30 mouse cellular contexts compared by ENCODE assay signal in genomic region chr7:24280858-24281145, GRCm38 (mm10). TPM values are rescaled to one million over a fixed set of nuclear protein-coding genes. Genes with fewer than 3 reads are reported as not detected.
DNase-seq lines count a peak whose midpoint lies in the region; ATAC-seq and TF ChIP-seq lines count a peak whose summit lies in the region.
"Had no signal": no experiment of that assay in that cellular context is flagged by ENCODE, and none has a peak within 500 bp of the region (broad histone marks: within the 10 kb centered on the region; RNA-seq: fewer than 3 reads in every experiment).

No protein-coding gene starts in this region.

- no peaks in the 10 kb centered on the region for H3K9me3 ChIP-seq in hindbrain, embryonic 11.5 days (ENCODE audit: control insufficient read depth, low read length)
- no peaks in the 10 kb centered on the region for H3K9me3 ChIP-seq in hindbrain, postnatal 0 days (ENCODE audit: low read length)
- no peaks in the 10 kb centered on the region for H3K9me3 ChIP-seq in kidney, embryonic 14.5 days (ENCODE audit: control insufficient read depth, low read length)
- no peaks in the 10 kb centered on the region for H3K9me3 ChIP-seq in midbrain, embryonic 12.5 days
- H3K9me3 ChIP-seq in midbrain, embryonic 10.5 days (replicated peaks), result no peaks in the 10 kb centered on the region
- no peaks in the 10 kb centered on the region for H3K9me3 ChIP-seq in forebrain, embryonic 11.5 days (ENCODE audit: control insufficient read depth, low read length)
- H3K9me3 ChIP-seq: embryonic facial prominence, embryonic 15.5 days; forebrain, embryonic 13.5 days; hindbrain, embryonic 15.5 days; limb, embryonic 10.5 days; limb, embryonic 15.5 days; neural tube, embryonic 12.5 days had no signal

- ATAC-seq in hindbrain, embryonic 11.5 days (ENCODE audit: low FRiP score), result no peak
- no peak for ATAC-seq in hindbrain, postnatal 0 days
- ATAC-seq in kidney, embryonic 14.5 days (ENCODE audit: low FRiP score, low TSS enrichment), result no peak
- ATAC-seq in midbrain, embryonic 12.5 days (ENCODE audit: low FRiP score, low read depth), result peak; percentile 41; the same call in 1 of the 2 replicates
- ATAC-seq in forebrain, embryonic 11.5 days (replicated peaks; ENCODE audit: low FRiP score), result no peak
- ATAC-seq: forebrain, embryonic 13.5 days; intestine, embryonic 16.5 days had no signal

- no peak overlapping the region for H3K4me2 ChIP-seq in hindbrain, embryonic 11.5 days (replicated peaks; ENCODE audit: low read depth, low read length)
- no peak overlapping the region for H3K4me2 ChIP-seq in hindbrain, postnatal 0 days (ENCODE audit: low read depth, low read length)
- no peak overlapping the region for H3K4me2 ChIP-seq in kidney, embryonic 14.5 days (replicated peaks; ENCODE audit: low read depth, low read length)
- H3K4me2 ChIP-seq in midbrain, embryonic 12.5 days (replicated peaks), result no peak overlapping the region
- no peak overlapping the region for H3K4me2 ChIP-seq in forebrain, embryonic 11.5 days (ENCODE audit: low read depth, low read length, severe bottlenecking)
- H3K4me2 ChIP-seq: embryonic facial prominence, embryonic 15.5 days; forebrain, embryonic 13.5 days; hindbrain, embryonic 15.5 days; limb, embryonic 15.5 days; neural tube, embryonic 12.5 days had no signal

- H3K9ac ChIP-seq in hindbrain, embryonic 11.5 days (ENCODE audit: low read depth, low read length), result 0 out of 2 replicates have a peak overlapping the region, but pooled peaks have one; percentile 7
- no peak overlapping the region for H3K9ac ChIP-seq in hindbrain, postnatal 0 days (replicated peaks; ENCODE audit: low read length)
- no peak overlapping the region for H3K9ac ChIP-seq in kidney, embryonic 14.5 days (ENCODE audit: low read depth, low read length)
- H3K9ac ChIP-seq in midbrain, embryonic 12.5 days (replicated peaks), result 0 out of 2 replicates have a peak overlapping the region, but pooled peaks have one; percentile 15
- no peak overlapping the region; the same call in 1 of the 2 replicates for H3K9ac ChIP-seq in forebrain, embryonic 11.5 days (ENCODE audit: low read length)
- H3K9ac ChIP-seq: embryonic facial prominence, embryonic 15.5 days; forebrain, embryonic 13.5 days; hindbrain, embryonic 15.5 days; limb, embryonic 15.5 days; liver, embryonic 14.5 days; neural tube, embryonic 12.5 days had no signal

- H3K36me3 ChIP-seq in hindbrain, embryonic 11.5 days (ENCODE audit: control insufficient read depth, insufficient read depth, low read length), result no peaks in the 10 kb centered on the region
- H3K36me3 ChIP-seq in hindbrain, postnatal 0 days (ENCODE audit: insufficient read depth, low read length), result no peaks in the 10 kb centered on the region
- H3K36me3 ChIP-seq in kidney, adult 2 months (ENCODE audit: control insufficient read depth, insufficient read depth, low read length), result peaks cover 1% of the 10 kb centered on the region; the same call in 1 of the 2 replicates
- 0 out of 2 replicates have a peak, but pooled peaks cover 3% of the 10 kb centered on the region for H3K36me3 ChIP-seq in kidney, embryonic 14.5 days (ENCODE audit: control insufficient read depth, insufficient read depth, low read length)
- H3K36me3 ChIP-seq in midbrain, embryonic 12.5 days, result peaks cover 8% of the 10 kb centered on the region
- H3K36me3 ChIP-seq in midbrain, embryonic 10.5 days, result peaks cover 19% of the 10 kb centered on the region
- H3K36me3 ChIP-seq in forebrain, embryonic 11.5 days (ENCODE audit: control insufficient read depth, insufficient read depth, low read length), result no peaks in the 10 kb centered on the region

- H3K27me3 ChIP-seq in hindbrain, embryonic 11.5 days (ENCODE audit: control insufficient read depth, insufficient read depth, low read length), result no peaks in the 10 kb centered on the region
- no peaks in the 10 kb centered on the region for H3K27me3 ChIP-seq in hindbrain, postnatal 0 days (ENCODE audit: insufficient read depth, low read length)
- no peaks in the 10 kb centered on the region for H3K27me3 ChIP-seq in kidney, adult 2 months (replicated peaks; ENCODE audit: control insufficient read depth, insufficient read depth, low read length)
- no peaks in the 10 kb centered on the region for H3K27me3 ChIP-seq in kidney, embryonic 14.5 days (ENCODE audit: control insufficient read depth, insufficient read depth, low read length)
- H3K27me3 ChIP-seq in midbrain, embryonic 12.5 days, result no peaks in the 10 kb centered on the region
- H3K27me3 ChIP-seq in midbrain, embryonic 10.5 days (ENCODE audit: low read depth, poor library complexity, severe bottlenecking), result no peaks in the 10 kb centered on the region
- H3K27me3 ChIP-seq in forebrain, embryonic 11.5 days (ENCODE audit: control insufficient read depth, insufficient read depth, low read length), result no peaks in the 10 kb centered on the region
- H3K27me3 ChIP-seq: embryonic facial prominence, embryonic 15.5 days; forebrain, embryonic 13.5 days; hindbrain, embryonic 15.5 days; limb, embryonic 15.5 days; neural tube, embryonic 12.5 days had no signal

- no peaks in the 10 kb centered on the region for H3K4me1 ChIP-seq in hindbrain, embryonic 11.5 days (replicated peaks; ENCODE audit: control insufficient read depth, insufficient read depth, low read length)
- H3K4me1 ChIP-seq in hindbrain, postnatal 0 days (ENCODE audit: insufficient read depth, low read length), result no peaks in the 10 kb centered on the region
- H3K4me1 ChIP-seq in kidney, adult 2 months (ENCODE audit: control insufficient read depth, insufficient read depth, low read length), result no peaks in the 10 kb centered on the region
- H3K4me1 ChIP-seq in kidney, embryonic 14.5 days (ENCODE audit: control insufficient read depth, insufficient read depth, low read length), result no peaks in the 10 kb centered on the region
- H3K4me1 ChIP-seq in midbrain, embryonic 12.5 days, result no peaks in the 10 kb centered on the region
- peaks cover 8% of the 10 kb centered on the region for H3K4me1 ChIP-seq in midbrain, embryonic 10.5 days
- H3K4me1 ChIP-seq in forebrain, embryonic 11.5 days (replicated peaks; ENCODE audit: control insufficient read depth, insufficient read depth, low read length), result no peaks in the 10 kb centered on the region
- H3K4me1 ChIP-seq: embryonic facial prominence, embryonic 15.5 days; forebrain, embryonic 13.5 days; hindbrain, embryonic 15.5 days; limb, embryonic 15.5 days; neural tube, embryonic 12.5 days had no signal

- no peak overlapping the region for H3K27ac ChIP-seq in hindbrain, embryonic 11.5 days (ENCODE audit: low read depth, low read length)
- no peak overlapping the region for H3K27ac ChIP-seq in hindbrain, postnatal 0 days
- no peak overlapping the region for H3K27ac ChIP-seq in kidney, adult 2 months (ENCODE audit: insufficient read depth, low read depth, low read length)
- H3K27ac ChIP-seq in kidney, embryonic 14.5 days (ENCODE audit: low read depth, low read length), result no peak overlapping the region
- H3K27ac ChIP-seq in midbrain, embryonic 12.5 days (replicated peaks), result no peak overlapping the region
- no peak overlapping the region for H3K27ac ChIP-seq in midbrain, embryonic 10.5 days (replicated peaks)
- no peak overlapping the region for H3K27ac ChIP-seq in forebrain, embryonic 11.5 days (ENCODE audit: low read depth, low read length)
- H3K27ac ChIP-seq: embryonic facial prominence, embryonic 10.5 days; embryonic facial prominence, embryonic 15.5 days; forebrain, embryonic 13.5 days; hindbrain, embryonic 15.5 days; limb, embryonic 10.5 days; limb, embryonic 15.5 days; liver, embryonic 14.5 days; macrophage; neural tube, embryonic 12.5 days; stomach, postnatal 0 days had no signal

- 65% methylated on average over 4 of the region's 4 CpGs for WGBS in hindbrain, embryonic 11.5 days
- 66% methylated on average over 4 of the region's 4 CpGs for whole genome bisulfite sequencing in hindbrain, postnatal 0 days
- 35% methylated on average over 4 of the region's 4 CpGs for WGBS in kidney, adult 2 months
- 52% methylated on average over 4 of the region's 4 CpGs for WGBS in kidney, embryonic 14.5 days
- WGBS in midbrain, embryonic 12.5 days, result 48% methylated on average over 4 of the region's 4 CpGs
- WGBS in midbrain, embryonic 10.5 days, result 54% methylated on average over 4 of the region's 4 CpGs
- WGBS in forebrain, embryonic 11.5 days, result 48% methylated on average over 4 of the region's 4 CpGs

- TF ChIP-seq POLR2A in kidney, adult 2 months (IDR thresholded peaks at IDR 0.05; ENCODE audit: low read depth, low read length), result no peak

- no peak overlapping the region for H3K4me3 ChIP-seq in hindbrain, embryonic 11.5 days (ENCODE audit: low read depth, low read length)
- no peak overlapping the region for H3K4me3 ChIP-seq in hindbrain, postnatal 0 days (ENCODE audit: low read length)
- no peak overlapping the region for H3K4me3 ChIP-seq in kidney, adult 2 months (ENCODE audit: insufficient read depth, low read depth, low read length)
- no peak overlapping the region for H3K4me3 ChIP-seq in kidney, embryonic 14.5 days (ENCODE audit: low read length)
- H3K4me3 ChIP-seq in midbrain, embryonic 12.5 days, result no peak overlapping the region
- no peak overlapping the region for H3K4me3 ChIP-seq in midbrain, embryonic 10.5 days
- no peak overlapping the region for H3K4me3 ChIP-seq in forebrain, embryonic 11.5 days (ENCODE audit: low read depth, low read length)
- H3K4me3 ChIP-seq: embryonic facial prominence, embryonic 10.5 days; embryonic facial prominence, embryonic 15.5 days; forebrain, embryonic 13.5 days; hindbrain, embryonic 15.5 days; limb, embryonic 10.5 days; limb, embryonic 15.5 days; myocyte; neural tube, embryonic 12.5 days had no signal

- DNase-seq in hindbrain, embryonic 11.5 days (ENCODE audit: low spot score), result no peak
- no peak for DNase-seq in hindbrain, postnatal 0 days (ENCODE audit: low spot score)
- peak; percentile 47 for DNase-seq in kidney, adult 2 months
- no peak for DNase-seq in midbrain, embryonic 10.5 days (ENCODE audit: low spot score)
- no peak for DNase-seq in retina, postnatal 1 day
- DNase-seq in forebrain, embryonic 11.5 days (ENCODE audit: low spot score), result no peak
- DNase-seq: adrenal gland, postnatal 10 days; cerebellum, adult 8-10 months; cerebellum, postnatal 25 days; gastrocnemius, postnatal 10 days; heart, postnatal 4 days; lung, adult 2 months; lung, postnatal 10 days; right cerebral cortex, postnatal 4 days; thymus, adult 18-20 months; thymus, postnatal 25 days had no signal

- TF ChIP-seq CTCF in hindbrain, postnatal 0 days (IDR thresholded peaks at IDR 0.05; ENCODE audit: low read depth), result no peak
- no peak for TF ChIP-seq CTCF in kidney, adult 2 months (conservative IDR thresholded peaks at IDR 0.05; ENCODE audit: insufficient read depth, insufficient read length, low read depth, low read length)

RNA-seq across cellular contexts. Expression of gene Zfp93, which starts 10.6 kb away (rescaled TPM):
- 7.2 and 9.6 TPM in 2 replicates for polyA plus RNA-seq in hindbrain, embryonic 11.5 days (2014; fragmentation: Nextera tagmentation; extraction: Ambion mirVana)
- 5.4 and 6.9 TPM in 2 replicates for total RNA-seq in hindbrain, postnatal 0 days (2014; rRNA removed)
- polyA plus RNA-seq in hindbrain, postnatal 0 days (2015; fragmentation: Nextera tagmentation; extraction: Ambion mirVana), result 2.2 and 3.1 TPM in 2 replicates
- polyA plus RNA-seq in kidney, adult 2 months (2012; rRNA removed), result 3.1 and 3.4 TPM in 2 replicates
- 6.3 and 11.8 TPM in 2 replicates for polyA plus RNA-seq in kidney, embryonic 14.5 days (2014; fragmentation: Nextera tagmentation; extraction: Ambion mirVana)
- 7.1 and 7.7 TPM in 2 replicates for polyA plus RNA-seq in midbrain, embryonic 12.5 days (2016; fragmentation: Nextera tagmentation; extraction: Ambion mirVana)
- polyA plus RNA-seq in midbrain, embryonic 10.5 days (2016; fragmentation: Nextera tagmentation; extraction: Ambion mirVana), result 6.2 and 7.4 TPM in 2 replicates
- polyA plus RNA-seq in forebrain, embryonic 11.5 days (2014; fragmentation: Nextera tagmentation; extraction: Ambion mirVana), result 7.4 and 9.0 TPM in 2 replicates

RNA-seq across cellular contexts. Expression of gene Zfp61, which starts 20.2 kb away (rescaled TPM):
- 32.1 and 40.0 TPM in 2 replicates for polyA plus RNA-seq in hindbrain, embryonic 11.5 days (2014; fragmentation: Nextera tagmentation; extraction: Ambion mirVana)
- total RNA-seq in hindbrain, postnatal 0 days (2014; rRNA removed), result 20.1 and 23.5 TPM in 2 replicates
- 26.1 and 31.6 TPM in 2 replicates for polyA plus RNA-seq in hindbrain, postnatal 0 days (2015; fragmentation: Nextera tagmentation; extraction: Ambion mirVana)
- polyA plus RNA-seq in kidney, adult 2 months (2012; rRNA removed), result 3.8 and 4.3 TPM in 2 replicates
- polyA plus RNA-seq in kidney, embryonic 14.5 days (2014; fragmentation: Nextera tagmentation; extraction: Ambion mirVana), result 31.3 and 39.5 TPM in 2 replicates
- polyA plus RNA-seq in midbrain, embryonic 12.5 days (2016; fragmentation: Nextera tagmentation; extraction: Ambion mirVana), result 45.1 and 45.4 TPM in 2 replicates
- polyA plus RNA-seq in midbrain, embryonic 10.5 days (2016; fragmentation: Nextera tagmentation; extraction: Ambion mirVana), result 36.7 and 41.4 TPM in 2 replicates
- 43.4 and 48.7 TPM in 2 replicates for polyA plus RNA-seq in forebrain, embryonic 11.5 days (2014; fragmentation: Nextera tagmentation; extraction: Ambion mirVana)

RNA-seq across cellular contexts. Expression of gene Zfp108, which starts 26.2 kb away (rescaled TPM):
- polyA plus RNA-seq in hindbrain, embryonic 11.5 days (2014; fragmentation: Nextera tagmentation; extraction: Ambion mirVana), result 2.2 and 3.0 TPM in 2 replicates
- 7.5 and 9.1 TPM in 2 replicates for total RNA-seq in hindbrain, postnatal 0 days (2014; rRNA removed)
- polyA plus RNA-seq in hindbrain, postnatal 0 days (2015; fragmentation: Nextera tagmentation; extraction: Ambion mirVana), result 3.0 and 3.7 TPM in 2 replicates
- polyA plus RNA-seq in kidney, adult 2 months (2012; rRNA removed), result 1.2 and 1.3 TPM in 2 replicates
- 1.6 and 3.5 TPM in 2 replicates for polyA plus RNA-seq in kidney, embryonic 14.5 days (2014; fragmentation: Nextera tagmentation; extraction: Ambion mirVana)
- 3.8 and 4.8 TPM in 2 replicates for polyA plus RNA-seq in midbrain, embryonic 12.5 days (2016; fragmentation: Nextera tagmentation; extraction: Ambion mirVana)
- polyA plus RNA-seq in midbrain, embryonic 10.5 days (2016; fragmentation: Nextera tagmentation; extraction: Ambion mirVana), result 2.1 and 2.7 TPM in 2 replicates
- 2.6 and 3.0 TPM in 2 replicates for polyA plus RNA-seq in forebrain, embryonic 11.5 days (2014; fragmentation: Nextera tagmentation; extraction: Ambion mirVana)

RNA-seq across cellular contexts. Expression of gene Zfp94, which starts 35.7 kb away (rescaled TPM):
- 12.8 and 15.4 TPM in 2 replicates for polyA plus RNA-seq in hindbrain, embryonic 11.5 days (2014; fragmentation: Nextera tagmentation; extraction: Ambion mirVana)
- 9.6 and 12.0 TPM in 2 replicates for total RNA-seq in hindbrain, postnatal 0 days (2014; rRNA removed)
- 17.3 and 21.6 TPM in 2 replicates for polyA plus RNA-seq in hindbrain, postnatal 0 days (2015; fragmentation: Nextera tagmentation; extraction: Ambion mirVana)
- 9.4 and 10.5 TPM in 2 replicates for polyA plus RNA-seq in kidney, adult 2 months (2012; rRNA removed)
- 9.6 and 10.3 TPM in 2 replicates for polyA plus RNA-seq in kidney, embryonic 14.5 days (2014; fragmentation: Nextera tagmentation; extraction: Ambion mirVana)
- polyA plus RNA-seq in midbrain, embryonic 12.5 days (2016; fragmentation: Nextera tagmentation; extraction: Ambion mirVana), result 16.6 and 18.1 TPM in 2 replicates
- polyA plus RNA-seq in midbrain, embryonic 10.5 days (2016; fragmentation: Nextera tagmentation; extraction: Ambion mirVana), result 13.7 and 15.5 TPM in 2 replicates
- 15.2 and 15.9 TPM in 2 replicates for polyA plus RNA-seq in forebrain, embryonic 11.5 days (2014; fragmentation: Nextera tagmentation; extraction: Ambion mirVana)

RNA-seq across cellular contexts. Expression of gene Zfp109, which starts 43.4 kb away (rescaled TPM):
- 4.9 and 6.1 TPM in 2 replicates for polyA plus RNA-seq in hindbrain, embryonic 11.5 days (2014; fragmentation: Nextera tagmentation; extraction: Ambion mirVana)
- 4.4 and 8.5 TPM in 2 replicates for total RNA-seq in hindbrain, postnatal 0 days (2014; rRNA removed)
- 2.0 and 2.1 TPM in 2 replicates for polyA plus RNA-seq in hindbrain, postnatal 0 days (2015; fragmentation: Nextera tagmentation; extraction: Ambion mirVana)
- polyA plus RNA-seq in kidney, adult 2 months (2012; rRNA removed), result 1.9 and 2.3 TPM in 2 replicates
- polyA plus RNA-seq in kidney, embryonic 14.5 days (2014; fragmentation: Nextera tagmentation; extraction: Ambion mirVana), result 1.7 and 5.0 TPM in 2 replicates
- polyA plus RNA-seq in midbrain, embryonic 12.5 days (2016; fragmentation: Nextera tagmentation; extraction: Ambion mirVana), result 3.8 and 5.2 TPM in 2 replicates
- 5.1 and 5.7 TPM in 2 replicates for polyA plus RNA-seq in midbrain, embryonic 10.5 days (2016; fragmentation: Nextera tagmentation; extraction: Ambion mirVana)
- 5.0 and 5.7 TPM in 2 replicates for polyA plus RNA-seq in forebrain, embryonic 11.5 days (2014; fragmentation: Nextera tagmentation; extraction: Ambion mirVana)

Comparison
In these comparisons a context has a peak if more than half of its experiments do, and no peak if none do; other contexts are left out.
1. H3K9ac ChIP-seq: peak in hindbrain, embryonic 11.5 days (single experiment) and midbrain, embryonic 12.5 days (single experiment); none in hindbrain, postnatal 0 days (single experiment), kidney, embryonic 14.5 days (single experiment) and forebrain, embryonic 11.5 days (single experiment).